Mouse (Mus musculus) duodenum, adult 2 months (tissue): ENCODE measurements around the gene Micall1. TPM values are rescaled to one million over a fixed set of nuclear protein-coding genes. Genes with fewer than 3 reads are reported as not detected.

ENCODE experiments used
- polyA plus RNA-seq: library from polyadenylated mRNA; depleted of rRNA; stranded (reverse); fragments of >200 nt; gene quantifications from 2 replicates; pipeline ENCODE4 v1.2.3, GENCODE M21; 2012; ENCODE audit warnings: low replicate concordance; rRNA removed

Micall1 gene
- polyA plus RNA-seq = 19.0 and 20.5 TPM in 2 replicates

GRCm38 (mm10) chr15:79108421-79109320 is at the start of gene Micall1:
TSS of gene Micall1 (plus strand) at chr15:79108898.

DNA sequence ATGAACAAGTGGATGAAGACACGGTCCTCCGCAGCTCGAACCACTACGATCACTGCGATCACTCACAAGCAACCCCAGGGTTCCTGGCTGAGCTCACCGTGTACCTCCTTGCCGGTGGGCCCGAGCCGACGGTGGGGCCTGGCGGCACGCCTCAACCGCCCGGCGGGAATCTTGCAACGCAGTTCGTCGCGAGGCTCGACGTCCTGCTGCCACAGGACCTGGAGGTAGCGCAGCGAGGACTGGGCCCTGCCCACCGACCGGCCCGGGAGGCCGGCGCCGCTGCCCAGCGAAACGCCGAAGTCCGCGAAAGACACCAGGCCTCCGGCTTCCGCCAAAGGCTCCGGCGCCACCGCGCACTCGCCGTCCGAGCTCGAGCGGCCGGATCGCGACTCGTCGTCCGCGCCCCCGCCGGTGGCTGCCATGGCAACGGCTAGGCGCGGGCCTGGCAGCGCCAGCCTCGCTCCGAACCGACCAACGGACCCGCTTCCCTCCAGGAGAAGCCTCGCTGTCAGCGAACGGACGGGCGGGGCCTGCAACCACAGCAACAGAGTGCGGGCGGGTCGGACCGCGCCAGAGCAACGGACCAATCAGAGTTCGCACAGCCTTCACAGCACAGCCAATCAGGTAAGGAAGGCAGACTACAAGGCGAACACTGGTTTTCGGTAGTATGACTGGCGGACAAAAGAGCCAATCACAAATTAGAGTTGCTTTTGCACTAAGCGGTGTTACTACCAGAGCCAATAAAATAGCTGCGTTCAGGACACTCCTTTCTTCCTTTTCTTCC is 46.1 kb upstream of the Micall1 start, which contains the start of gene Ankrd54:
TSS of gene Ankrd54 (minus strand) at position 518 of the 784 bp plus-strand sequence.

GRCm38 (mm10) chr15:79074913-79075532 is 33.7 kb upstream of the Micall1 start, which contains the start of gene Eif3l:
TSS of gene Eif3l (plus strand) at chr15:79075179.

DNA sequence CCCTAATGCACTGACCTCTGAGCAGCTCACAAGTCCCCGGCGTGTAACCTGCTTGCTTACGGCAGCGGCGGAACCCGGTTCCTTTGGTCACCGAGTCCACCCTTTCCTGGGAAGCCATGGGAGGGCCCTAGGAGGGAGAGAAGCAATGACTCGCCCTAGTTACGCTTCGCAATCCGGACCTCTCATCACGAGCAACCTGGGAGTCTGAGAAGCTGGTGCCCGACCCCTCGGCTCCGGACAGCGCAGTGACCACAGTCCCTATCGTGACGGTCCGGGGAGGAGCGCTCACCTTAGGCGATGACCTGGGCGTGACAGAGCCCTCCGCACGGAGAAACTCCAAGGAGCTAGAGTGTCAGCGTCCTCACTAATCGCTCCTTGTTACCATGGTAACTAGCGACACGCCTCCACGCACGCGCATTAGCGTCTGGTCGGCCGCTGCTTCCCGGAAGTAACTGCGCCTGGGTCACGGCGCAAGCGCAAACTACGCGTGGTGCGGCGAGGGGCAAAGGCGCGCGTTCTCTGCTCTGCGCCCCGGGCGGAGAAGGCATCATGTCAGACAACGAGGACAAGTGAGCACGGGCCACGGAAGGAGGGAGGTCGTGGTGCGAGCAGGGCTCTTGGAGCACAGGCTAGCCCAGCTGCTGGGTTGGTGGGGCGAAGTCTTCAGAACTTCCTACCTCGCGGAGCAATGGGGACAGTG is 32.3 kb downstream of the Micall1 start, which contains the start of the genes Polr2f and 1700088E04Rik:
TSS of gene Polr2f (plus strand) at position 144 of the 700 bp plus-strand sequence.
TSS of gene 1700088E04Rik (minus strand) at position 388 of the 700 bp plus-strand sequence.

DNA sequence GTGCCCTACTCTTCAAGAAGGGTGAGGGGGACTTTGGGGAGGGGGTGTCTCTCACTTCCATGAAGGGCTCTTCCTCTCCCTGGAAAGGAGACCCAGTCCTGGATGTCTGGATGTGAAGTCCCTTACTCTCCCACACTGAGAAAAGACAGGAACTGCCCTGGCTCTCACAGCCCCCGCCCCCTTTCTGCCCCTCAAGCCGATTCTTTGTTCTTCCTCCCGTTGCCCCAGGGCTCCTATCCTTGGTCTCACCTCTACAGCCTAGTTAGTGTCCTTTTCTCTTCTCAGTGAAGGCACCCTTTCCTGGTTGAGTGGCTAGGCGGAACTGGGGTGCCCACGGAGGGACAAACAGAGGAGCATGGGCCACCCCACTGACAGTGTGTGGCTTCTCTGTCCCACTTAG is 56.4 kb downstream of the Micall1 start, which contains the start of gene Sox10:
TSS of gene Sox10 (minus strand) at position 101 of the 400 bp plus-strand sequence.

Other genes with a start within 250 kb of the Micall1 start
- gene Gga1, start 231.7 kb upstream of the Micall1 start, polyA plus RNA-seq = 106 and 145 TPM in 2 replicates
- 0.12 and 0.13 TPM in 2 replicates for gene Gm49510, start 209.2 kb upstream of the Micall1 start, polyA plus RNA-seq
- 58.0 and 64.8 TPM in 2 replicates for gene Sh3bp1, start 209.1 kb upstream of the Micall1 start, polyA plus RNA-seq
- gene Pdxp, start 195.0 kb upstream of the Micall1 start, polyA plus RNA-seq = 3.9 and 4.0 TPM in 2 replicates
- gene Lgals1, start 182.2 kb upstream of the Micall1 start, polyA plus RNA-seq = 75.9 and 89.4 TPM in 2 replicates
- gene Nol12, start 174.0 kb upstream of the Micall1 start, polyA plus RNA-seq = 11.1 and 12.5 TPM in 2 replicates
- gene Triobp, start 161.2 kb upstream of the Micall1 start, polyA plus RNA-seq = 49.7 and 55.3 TPM in 2 replicates
- 146 and 201 TPM in 2 replicates for gene H1f0, start 80.4 kb upstream of the Micall1 start, polyA plus RNA-seq
- gene Galr3, start 67.0 kb upstream of the Micall1 start, polyA plus RNA-seq = 8.1 and 19.3 TPM in 2 replicates
- 138 and 175 TPM in 2 replicates for gene Ankrd54, start 46.0 kb upstream of the Micall1 start, polyA plus RNA-seq
- gene Eif3l, start 33.7 kb upstream of the Micall1 start, polyA plus RNA-seq = 66.9 and 77.4 TPM in 2 replicates
- gene Polr2f, start 32.1 kb downstream of the Micall1 start, polyA plus RNA-seq = 39.5 and 50.7 TPM in 2 replicates
- gene 1700088E04Rik, start 32.4 kb downstream of the Micall1 start, polyA plus RNA-seq = 0.91 and 1.4 TPM in 2 replicates
- 2.8 and 3.6 TPM in 2 replicates for gene Sox10, start 56.3 kb downstream of the Micall1 start, polyA plus RNA-seq
- 26.4 and 32.8 TPM in 2 replicates for gene Pick1, start 120.3 kb downstream of the Micall1 start, polyA plus RNA-seq
- 0.09 TPM in 1 of 2 replicates, not detected in the other for gene Gm49486, start 120.5 kb downstream of the Micall1 start, polyA plus RNA-seq
- 0.78 and 2.5 TPM in 2 replicates for gene Slc16a8, start 145.9 kb downstream of the Micall1 start, polyA plus RNA-seq
- 360 and 593 TPM in 2 replicates for gene Baiap2l2, start 176.6 kb downstream of the Micall1 start, polyA plus RNA-seq
- gene Pla2g6, start 219.5 kb downstream of the Micall1 start, polyA plus RNA-seq = 40.2 and 50.6 TPM in 2 replicates
- 5.3 and 21.1 TPM in 2 replicates for gene Maff, start 237.7 kb downstream of the Micall1 start, polyA plus RNA-seq